Mouse (Mus musculus) frontal cortex, adult (tissue): Measurements from ENCODE around the gene Sparc.
A peak's percentile ranks its signal among the peaks of the same experiment; 100 is the strongest.

Source experiments
- ATAC-seq: cut with Nextera tagmentation; 2 replicates; pipeline ENCODE4 v1.9.2; 2017; ENCODE audit warnings: mild to moderate bottlenecking, moderate library complexity, mixed read lengths; ENCODE audit not compliant: low TSS enrichment

Sparc gene

GRCm38 (mm10) chr11:55422978-55423377 lies at the start of gene Sparc:
Gene Sparc, minus strand, starts transcription at chr11:55423183.
- no peak for ATAC-seq

GRCm38 (mm10) chr11:55471467-55471866 lies 48.5 kb upstream of the Sparc start:
- ATAC-seq, result no peak

GRCm38 (mm10) chr11:55470761-55471160 lies 47.8 kb upstream of the Sparc start:
- no peak for ATAC-seq

GRCm38 (mm10) chr11:55469923-55470691 lies 47.1 kb upstream of the Sparc start:
- peak; percentile 41 for ATAC-seq

GRCm38 (mm10) chr11:55469048-55469843 lies 46.3 kb upstream of the Sparc start, which contains the start of gene G3bp1:
Gene G3bp1, plus strand, starts transcription at chr11:55469685.
- peak; percentile 95 for ATAC-seq

GRCm38 (mm10) chr11:55468611-55469047 lies 45.6 kb upstream of the Sparc start:
- peak; percentile 18; the same call in 1 of the 2 replicates for ATAC-seq

- ATAC-seq, result no peak
Measured at GRCm38 (mm10) chr11:55468012-55468411, 45.0 kb upstream of the Sparc start.

GRCm38 (mm10) chr11:55465177-55465576 lies 42.2 kb upstream of the Sparc start:
- ATAC-seq, result no peak

- no peak for ATAC-seq
Measured at GRCm38 (mm10) chr11:55464707-55465106, 41.7 kb upstream of the Sparc start.

- ATAC-seq, result no peak
Measured at GRCm38 (mm10) chr11:55462149-55462548, 39.2 kb upstream of the Sparc start.

GRCm38 (mm10) chr11:55461019-55461645 lies 38.1 kb upstream of the Sparc start, which contains the start of gene Atox1:
Gene Atox1, minus strand, starts transcription at chr11:55461239.
- ATAC-seq, result peak; percentile 98

GRCm38 (mm10) chr11:55460559-55461018 lies 37.6 kb upstream of the Sparc start:
- ATAC-seq, result peak; percentile 75

- no peak for ATAC-seq
Measured at GRCm38 (mm10) chr11:55459850-55460558, 37.0 kb upstream of the Sparc start.

- ATAC-seq, result no peak
Measured at GRCm38 (mm10) chr11:55458501-55458900, 35.5 kb upstream of the Sparc start.

GRCm38 (mm10) chr11:55455166-55455565 lies 32.2 kb upstream of the Sparc start:
- ATAC-seq, result no peak

GRCm38 (mm10) chr11:55453640-55454039 lies 30.7 kb upstream of the Sparc start:
- no peak for ATAC-seq

GRCm38 (mm10) chr11:55450311-55450710 lies 27.3 kb upstream of the Sparc start:
- no peak for ATAC-seq

- no peak for ATAC-seq
Measured at GRCm38 (mm10) chr11:55449531-55449930, 26.5 kb upstream of the Sparc start.

GRCm38 (mm10) chr11:55446579-55446978 lies 23.6 kb upstream of the Sparc start:
- ATAC-seq, result peak; percentile 88

- ATAC-seq, result peak; percentile 83
Measured at GRCm38 (mm10) chr11:55444772-55445171, 21.8 kb upstream of the Sparc start.

- no peak for ATAC-seq
Measured at GRCm38 (mm10) chr11:55439718-55440117, 16.7 kb upstream of the Sparc start.
